Mouse (Mus musculus) embryonic fibroblast, embryonic 13.5 days (primary cell): ENCODE data around the gene Macrod2. TPM values are rescaled to one million over a fixed set of nuclear protein-coding genes. Genes with fewer than 3 reads are reported as not detected.
A peak's percentile ranks its signal among the peaks of the same experiment; 100 is the strongest.

Experiments used
- H3K27ac ChIP-seq: 2 replicates; pipeline ENCODE4 v1.5.1; 2012; ENCODE audit warnings: low read length, control low read depth, inconsistent platforms; ENCODE audit not compliant: insufficient read depth
- H3K4me1 ChIP-seq: 2 replicates; pipeline ENCODE4 v1.6.1; 2011; ENCODE audit warnings: low read length; ENCODE audit not compliant: control insufficient read depth, insufficient read depth
- H3K4me3 ChIP-seq: 2 replicates; pipeline ENCODE4 v1.5.1; 2011; ENCODE audit warnings: mild to moderate bottlenecking, control low read depth, low read length; ENCODE audit not compliant: insufficient read depth
- CTCF ChIP-seq: IDR thresholded peaks from 2 replicates; pipeline ENCODE4 v1.5.1; 2011; ENCODE audit warnings: mild to moderate bottlenecking, control low read depth, low read length, moderate library complexity, borderline replicate concordance; ENCODE audit not compliant: insufficient read depth
- POLR2A ChIP-seq: IDR thresholded peaks from 2 replicates; pipeline ENCODE4 v1.6.1; 2011; ENCODE audit warnings: low read depth, mild to moderate bottlenecking, control low read depth, low read length, moderate library complexity
- polyA plus RNA-seq: library from polyadenylated mRNA; stranded (reverse); fragments of >200 nt; gene quantifications from 2 replicates; pipeline ENCODE4 v1.2.4, GENCODE M21; 2011; ENCODE audit warnings: low read depth; ENCODE audit not compliant: missing spikeins, insufficient read length

Macrod2 gene
- 5.8 and 8.6 TPM in 2 replicates for polyA plus RNA-seq

GRCm38 (mm10) chr2:140395179-140395578 is at the start of gene Macrod2:
Gene Macrod2, plus strand, starts transcription at chr2:140395309.
- peak; percentile 63 for TF ChIP-seq POLR2A
- TF ChIP-seq CTCF, result no peak
- Histone ChIP-seq H3K4me3 (peak within 1 kb of the TSS; percentile 74), H3K4me1 (no peaks in the 10 kb centered on the region), H3K27ac (no peak within 1 kb of the TSS)

- Histone ChIP-seq H3K27ac (no peak overlapping the region), H3K4me1 (no peaks in the 10 kb centered on the region), H3K4me3 (no peak overlapping the region)
- TF ChIP-seq POLR2A, result no peak
- no peak for TF ChIP-seq CTCF
Observed at GRCm38 (mm10) chr2:140359905-140360304, 35.2 kb upstream of the Macrod2 start.

GRCm38 (mm10) chr2:140364804-140365203 is 30.3 kb upstream of the Macrod2 start:
- no peak for TF ChIP-seq CTCF
- no peak for TF ChIP-seq POLR2A
- Histone ChIP-seq H3K4me3 (no peak overlapping the region), H3K4me1 (no peaks in the 10 kb centered on the region), H3K27ac (no peak overlapping the region)

GRCm38 (mm10) chr2:140389525-140389924 is 5.6 kb upstream of the Macrod2 start, which contains the start of gene Sel1l2:
Gene Sel1l2, minus strand, starts transcription at chr2:140389706.
- Histone ChIP-seq H3K4me3 (no peak within 1 kb of the TSS), H3K4me1 (no peaks in the 10 kb centered on the region), H3K27ac (no peak within 1 kb of the TSS)
- TF ChIP-seq CTCF, result no peak
- no peak for TF ChIP-seq POLR2A

GRCm38 (mm10) chr2:140395744-140396231 is 679 bp downstream of the Macrod2 start:
- TF ChIP-seq CTCF (no peak), POLR2A (no peak)
- Histone ChIP-seq H3K4me3 (peak overlapping the region; percentile 74), H3K27ac (no peak overlapping the region), H3K4me1 (no peaks in the 10 kb centered on the region)

GRCm38 (mm10) chr2:140425844-140426243 is 30.7 kb downstream of the Macrod2 start:
- Histone ChIP-seq H3K4me1 (no peaks in the 10 kb centered on the region), H3K4me3 (no peak overlapping the region), H3K27ac (no peak overlapping the region)
- TF ChIP-seq CTCF (no peak), POLR2A (no peak)

- H3K27ac ChIP-seq, result no peak overlapping the region
- H3K4me1 ChIP-seq, result no peaks in the 10 kb centered on the region
- TF ChIP-seq CTCF (no peak), POLR2A (no peak)
- H3K4me3 ChIP-seq, result no peak overlapping the region
Observed at GRCm38 (mm10) chr2:140427283-140427682, 32.2 kb downstream of the Macrod2 start.

GRCm38 (mm10) chr2:140439081-140439480 is 44.0 kb downstream of the Macrod2 start:
- no peak for TF ChIP-seq CTCF
- no peak for TF ChIP-seq POLR2A
- Histone ChIP-seq H3K4me3 (no peak overlapping the region), H3K27ac (no peak overlapping the region)

GRCm38 (mm10) chr2:140448636-140449035 is 53.5 kb downstream of the Macrod2 start:
- H3K27ac ChIP-seq, result no peak overlapping the region
- no peak overlapping the region for H3K4me3 ChIP-seq
- TF ChIP-seq CTCF, result no peak
- TF ChIP-seq POLR2A, result no peak
- no peaks in the 10 kb centered on the region for H3K4me1 ChIP-seq

More at GRCm38 (mm10) chr2:140439081-140439480, 44.0 kb downstream of the Macrod2 start:
- H3K4me1 ChIP-seq, result no peaks in the 10 kb centered on the region

GRCm38 (mm10) chr2:140475770-140476169 is 80.7 kb downstream of the Macrod2 start:
- TF ChIP-seq CTCF, result no peak
- TF ChIP-seq POLR2A, result no peak
- Histone ChIP-seq H3K4me3 (no peak overlapping the region), H3K4me1 (no peaks in the 10 kb centered on the region), H3K27ac (no peak overlapping the region)

- H3K4me1 ChIP-seq, result no peaks in the 10 kb centered on the region
- H3K27ac ChIP-seq, result no peak overlapping the region
- no peak overlapping the region for H3K4me3 ChIP-seq
- TF ChIP-seq CTCF (no peak), POLR2A (no peak)
Observed at GRCm38 (mm10) chr2:140476891-140477290, 81.8 kb downstream of the Macrod2 start.

GRCm38 (mm10) chr2:140482604-140483003 is 87.5 kb downstream of the Macrod2 start:
- Histone ChIP-seq H3K4me1 (no peaks in the 10 kb centered on the region), H3K4me3 (no peak overlapping the region), H3K27ac (no peak overlapping the region)
- TF ChIP-seq CTCF (no peak), POLR2A (no peak)
